Mouse (Mus musculus) gonadal fat pad, adult 2 months (tissue): ENCODE measurements around the gene Napa. TPM values are rescaled to one million over a fixed set of nuclear protein-coding genes. Genes with fewer than 3 reads are reported as not detected.

ENCODE experiments used
- DNase-seq: peaks from one replicate; pipeline ENCODE4 v3.0.0-alpha.2; 2012; ENCODE audit warnings: low read depth
- polyA plus RNA-seq: library from polyadenylated mRNA; depleted of rRNA; stranded (reverse); fragments of >200 nt; gene quantifications from 2 replicates; pipeline ENCODE4 v1.2.3, GENCODE M21; 2012

Napa gene
- polyA plus RNA-seq, 1 experiment: 275 TPM

- DNase-seq: no peak
Observed at GRCm38 (mm10) chr7:16094592-16094991, 3.7 kb upstream of the Napa start.

- DNase-seq: no peak
Observed at GRCm38 (mm10) chr7:16099901-16100300, 1.6 kb downstream of the Napa start.

- DNase-seq: no peak
Observed at GRCm38 (mm10) chr7:16101081-16101480, 2.8 kb downstream of the Napa start.

GRCm38 (mm10) chr7:16101726-16102475 lies 3.6 kb downstream of the Napa start:
- no peak for DNase-seq

GRCm38 (mm10) chr7:16102686-16103226 lies 4.5 kb downstream of the Napa start:
- no peak for DNase-seq

- no peak for DNase-seq
Observed at GRCm38 (mm10) chr7:16103760-16104159, 5.5 kb downstream of the Napa start.

- DNase-seq: no peak
Observed at GRCm38 (mm10) chr7:16104611-16105388, 6.5 kb downstream of the Napa start.

- no peak for DNase-seq
Observed at GRCm38 (mm10) chr7:16108886-16109542, 10.8 kb downstream of the Napa start.

GRCm38 (mm10) chr7:16110158-16110557 lies 11.9 kb downstream of the Napa start:
- DNase-seq: no peak

- DNase-seq: no peak
Observed at GRCm38 (mm10) chr7:16111284-16112090, 13.2 kb downstream of the Napa start.

- no peak for DNase-seq
Observed at GRCm38 (mm10) chr7:16116418-16116817, 18.2 kb downstream of the Napa start.

GRCm38 (mm10) chr7:16117100-16117499 lies 18.8 kb downstream of the Napa start:
- no peak for DNase-seq

- DNase-seq: no peak
Observed at GRCm38 (mm10) chr7:16119569-16120261, 21.5 kb downstream of the Napa start, which contains the start of gene Kptn. Gene Kptn, plus strand, starts transcription at chr7:16119895.

GRCm38 (mm10) chr7:16120262-16120600 lies 22.0 kb downstream of the Napa start:
- no peak for DNase-seq

GRCm38 (mm10) chr7:16125829-16126228 lies 27.6 kb downstream of the Napa start:
- no peak for DNase-seq

GRCm38 (mm10) chr7:16128344-16128743 lies 30.1 kb downstream of the Napa start:
- no peak for DNase-seq

- DNase-seq: no peak
Observed at GRCm38 (mm10) chr7:16128899-16129298, 30.6 kb downstream of the Napa start.

- DNase-seq: no peak
Observed at GRCm38 (mm10) chr7:16129421-16129845, 31.2 kb downstream of the Napa start, which contains the start of gene Slc8a2. Gene Slc8a2, plus strand, starts transcription at chr7:16129826.

- DNase-seq: no peak
Observed at GRCm38 (mm10) chr7:16129846-16130691, 31.8 kb downstream of the Napa start.
